20 mouse cellular contexts compared by ENCODE assay signal in genomic region chr5:147365995-147366765, GRCm38 (mm10). TPM values are rescaled to one million over a fixed set of nuclear protein-coding genes. Genes with fewer than 3 reads are reported as not detected.
A peak's percentile ranks its signal among the peaks of the same experiment; 100 is the strongest.
DNase-seq lines count a peak whose midpoint lies in the region; ATAC-seq lines count a peak whose summit lies in the region.
"Had no signal": no experiment of that assay in that cellular context is flagged by ENCODE, and none has a peak within 500 bp of the region (broad histone marks: within the 10 kb centered on the region; RNA-seq: fewer than 3 reads in every experiment).

No protein-coding gene starts in this region.

- peak; percentile 28 for DNase-seq in liver
- DNase-seq in liver, embryonic 11.5 days (ENCODE audit: low spot score) = no peak
- peak; percentile 29 for DNase-seq in mesoderm, embryonic 11.5 days (ENCODE audit: low read depth, low spot score)
- peak; percentile 69 for DNase-seq in thymus, postnatal 4 days
- no peak for DNase-seq in gastrocnemius, adult 18-20 months (ENCODE audit: low spot score)
- DNase-seq: cerebellum, adult 11-12 months; gastrocnemius, postnatal 10 days; lung, adult 18-20 months; midbrain, embryonic 14.5 days; right cerebral cortex, postnatal 14 days had no signal

- H3K27ac ChIP-seq in liver, embryonic 11.5 days (ENCODE audit: low read depth, low read length) = no peak overlapping the region
- H3K27ac ChIP-seq in forebrain, embryonic 15.5 days (replicated peaks) = no peak overlapping the region
- H3K27ac ChIP-seq in hindbrain, embryonic 12.5 days = no peak overlapping the region
- H3K27ac ChIP-seq: heart, embryonic 15.5 days; neural tube, embryonic 15.5 days had no signal

- 43% methylated on average over 16 of the region's 16 CpGs for WGBS in liver, embryonic 11.5 days
- 78% methylated on average over 16 of the region's 16 CpGs for WGBS in forebrain, embryonic 15.5 days
- WGBS in hindbrain, embryonic 12.5 days = 70% methylated on average over 16 of the region's 16 CpGs

- no peaks in the 10 kb centered on the region for H3K36me3 ChIP-seq in liver, embryonic 11.5 days (ENCODE audit: control insufficient read depth, insufficient read depth, low read length)
- no peaks in the 10 kb centered on the region for H3K36me3 ChIP-seq in forebrain, embryonic 15.5 days
- H3K36me3 ChIP-seq in hindbrain, embryonic 12.5 days = no peaks in the 10 kb centered on the region
- H3K36me3 ChIP-seq: heart, embryonic 15.5 days; neural tube, embryonic 15.5 days had no signal

- no peak overlapping the region for H3K4me2 ChIP-seq in liver, embryonic 11.5 days
- H3K4me2 ChIP-seq in forebrain, embryonic 15.5 days (replicated peaks) = no peak overlapping the region
- H3K4me2 ChIP-seq in hindbrain, embryonic 12.5 days (replicated peaks) = no peak overlapping the region
- H3K4me2 ChIP-seq: heart, embryonic 15.5 days; neural tube, embryonic 15.5 days had no signal

- no peaks in the 10 kb centered on the region for H3K9me3 ChIP-seq in liver, embryonic 11.5 days (ENCODE audit: control insufficient read depth, low read length)
- H3K9me3 ChIP-seq in forebrain, embryonic 15.5 days = no peaks in the 10 kb centered on the region
- H3K9me3 ChIP-seq in hindbrain, embryonic 12.5 days (replicated peaks) = no peaks in the 10 kb centered on the region
- H3K9me3 ChIP-seq: heart, embryonic 15.5 days; neural tube, embryonic 15.5 days had no signal

- ATAC-seq in liver, embryonic 11.5 days (replicated peaks; ENCODE audit: low FRiP score) = no peak
- peak; percentile 80 for ATAC-seq in common myeloid progenitor, adult 5-6 weeks (replicated peaks; ENCODE audit: low read depth, poor library complexity, severe bottlenecking)
- ATAC-seq in forebrain, embryonic 15.5 days (replicated peaks) = no peak
- ATAC-seq in hindbrain, embryonic 12.5 days (ENCODE audit: low FRiP score) = no peak

- no peak overlapping the region for H3K9ac ChIP-seq in liver, embryonic 11.5 days (ENCODE audit: low read depth, low read length)
- H3K9ac ChIP-seq in forebrain, embryonic 15.5 days (replicated peaks) = no peak overlapping the region
- H3K9ac ChIP-seq in hindbrain, embryonic 12.5 days = no peak overlapping the region
- H3K9ac ChIP-seq: heart, embryonic 15.5 days; neural tube, embryonic 15.5 days had no signal

- H3K27me3 ChIP-seq in liver, embryonic 11.5 days (replicated peaks; ENCODE audit: control insufficient read depth, insufficient read depth, low read length) = no peaks in the 10 kb centered on the region
- no peaks in the 10 kb centered on the region for H3K27me3 ChIP-seq in forebrain, embryonic 15.5 days
- no peaks in the 10 kb centered on the region; the same call in 1 of the 2 replicates for H3K27me3 ChIP-seq in hindbrain, embryonic 12.5 days
- H3K27me3 ChIP-seq: neural tube, embryonic 15.5 days had no signal

- no peak overlapping the region for H3K4me3 ChIP-seq in liver, embryonic 11.5 days (ENCODE audit: low read depth, low read length)
- no peak overlapping the region for H3K4me3 ChIP-seq in forebrain, embryonic 15.5 days
- no peak overlapping the region for H3K4me3 ChIP-seq in hindbrain, embryonic 12.5 days
- H3K4me3 ChIP-seq: heart, embryonic 15.5 days; neural tube, embryonic 15.5 days had no signal

- H3K4me1 ChIP-seq in liver, embryonic 11.5 days (replicated peaks; ENCODE audit: control insufficient read depth, insufficient read depth, low read length) = no peaks in the 10 kb centered on the region
- no peaks in the 10 kb centered on the region for H3K4me1 ChIP-seq in forebrain, embryonic 15.5 days
- no peaks in the 10 kb centered on the region for H3K4me1 ChIP-seq in hindbrain, embryonic 12.5 days
- H3K4me1 ChIP-seq: heart, embryonic 15.5 days; neural tube, embryonic 15.5 days had no signal

RNA-seq across cellular contexts. Expression of gene Flt3, which starts 34.1 kb away (rescaled TPM):
- 1.6 and 1.8 TPM in 2 replicates for polyA plus RNA-seq in liver, embryonic 11.5 days (2014; fragmentation: Nextera tagmentation; extraction: Ambion mirVana)
- total RNA-seq in common myeloid progenitor, adult 5-6 weeks (2017) = 100 and 112 TPM in 2 replicates
- 0.09 and 0.19 TPM in 2 replicates for polyA plus RNA-seq in forebrain, embryonic 15.5 days (2015; fragmentation: Nextera tagmentation; extraction: Ambion mirVana)
- under 1 TPM; 0.07 TPM for total RNA-seq in gastrocnemius, adult 18-20 months (2021)
- polyA plus RNA-seq in hindbrain, embryonic 12.5 days (2016; fragmentation: Nextera tagmentation; extraction: Ambion mirVana) = 0.13 and 0.14 TPM in 2 replicates

RNA-seq across cellular contexts. Expression of gene Urad, which starts 43.9 kb away (rescaled TPM):
- 0.49 and 0.53 TPM in 2 replicates for polyA plus RNA-seq in liver, embryonic 11.5 days (2014; fragmentation: Nextera tagmentation; extraction: Ambion mirVana)
- not detected in 2 replicates for total RNA-seq in common myeloid progenitor, adult 5-6 weeks (2017)
- polyA plus RNA-seq in forebrain, embryonic 15.5 days (2015; fragmentation: Nextera tagmentation; extraction: Ambion mirVana) = not detected in 2 replicates
- total RNA-seq in gastrocnemius, adult 18-20 months (2021) = not detected
- not detected in 2 replicates for polyA plus RNA-seq in hindbrain, embryonic 12.5 days (2016; fragmentation: Nextera tagmentation; extraction: Ambion mirVana)
- total RNA-seq: gastrocnemius, postnatal 10 days; left cerebral cortex, postnatal 14 days had no signal
- polyA plus RNA-seq: embryonic facial prominence, embryonic 11.5 days; forebrain, embryonic 11.5 days; heart, embryonic 15.5 days; midbrain, embryonic 14.5 days; neural tube, embryonic 15.5 days; stomach, embryonic 16.5 days had no signal

RNA-seq across cellular contexts. Expression of gene Cdx2, which starts 59.1 kb away (rescaled TPM):
- polyA plus RNA-seq in liver, embryonic 11.5 days (2014; fragmentation: Nextera tagmentation; extraction: Ambion mirVana) = 0.14 TPM in 1 of 2 replicates, not detected in the other
- total RNA-seq in common myeloid progenitor, adult 5-6 weeks (2017) = not detected in 2 replicates
- polyA plus RNA-seq in forebrain, embryonic 15.5 days (2015; fragmentation: Nextera tagmentation; extraction: Ambion mirVana) = not detected in 2 replicates
- not detected for total RNA-seq in gastrocnemius, adult 18-20 months (2021)
- polyA plus RNA-seq in hindbrain, embryonic 12.5 days (2016; fragmentation: Nextera tagmentation; extraction: Ambion mirVana) = not detected in 2 replicates
- total RNA-seq: adrenal gland, postnatal 4 days; gastrocnemius, postnatal 10 days; left cerebral cortex, postnatal 14 days had no signal
- polyA plus RNA-seq: embryonic facial prominence, embryonic 11.5 days; forebrain, embryonic 11.5 days; heart, embryonic 15.5 days; midbrain, embryonic 14.5 days; neural tube, embryonic 15.5 days had no signal

Comparison
In these comparisons a context has a peak if more than half of its experiments do, and no peak if none do; other contexts are left out.
1. DNase-seq: peak in liver (single experiment), mesoderm, embryonic 11.5 days (single experiment) and thymus, postnatal 4 days (single experiment); none in liver, embryonic 11.5 days (single experiment) and gastrocnemius, adult 18-20 months (single experiment).